Mouse (Mus musculus): Measurements from ENCODE around the gene Aff1. TPM values are rescaled to one million over a fixed set of nuclear protein-coding genes. Genes with fewer than 3 reads are reported as not detected.

Aff1 gene
- polyA plus RNA-seq, 1 experiment from 2014 or later: 2.7 TPM

GRCm38 (mm10) chr5:103819674-103820073 is 127.5 kb downstream of the Aff1 start:
- ATAC-seq (ENCODE audit: low FRiP score): no peak
- no peak for DNase-seq (ENCODE audit: low spot score)
- Histone ChIP-seq H3K9me3 (ENCODE audit: control insufficient read depth, low read length) (no peaks in the 10 kb centered on the region), H3K9ac (no peak overlapping the region), H3K4me1 (replicated peaks; ENCODE audit: control insufficient read depth, insufficient read depth, low read length) (no peaks in the 10 kb centered on the region), H3K27ac (no peak overlapping the region), H3K4me3 (replicated peaks; ENCODE audit: low read length) (no peak overlapping the region), H3K27me3 (ENCODE audit: control insufficient read depth, insufficient read depth, low read length) (no peaks in the 10 kb centered on the region), H3K4me2 (replicated peaks) (no peak overlapping the region), H3K36me3 (replicated peaks; ENCODE audit: control insufficient read depth, insufficient read depth) (no peaks in the 10 kb centered on the region)
- WGBS: 90% methylated on average over 1 of the region's 1 CpGs

- WGBS: 88% methylated on average over 9 of the region's 9 CpGs
- H3K27me3 ChIP-seq (ENCODE audit: control insufficient read depth, insufficient read depth, low read length): no peaks in the 10 kb centered on the region
- no peak overlapping the region for H3K4me2 ChIP-seq (replicated peaks)
- no peak overlapping the region for H3K9ac ChIP-seq
- no peaks in the 10 kb centered on the region for H3K36me3 ChIP-seq (replicated peaks; ENCODE audit: control insufficient read depth, insufficient read depth)
- no peak overlapping the region for H3K27ac ChIP-seq
- no peak for DNase-seq (ENCODE audit: low spot score)
- H3K4me1 ChIP-seq (replicated peaks; ENCODE audit: control insufficient read depth, insufficient read depth, low read length): no peaks in the 10 kb centered on the region
- no peak for ATAC-seq (ENCODE audit: low FRiP score)
- no peaks in the 10 kb centered on the region for H3K9me3 ChIP-seq (ENCODE audit: control insufficient read depth, low read length)
- no peak overlapping the region for H3K4me3 ChIP-seq (replicated peaks; ENCODE audit: low read length)
Observed at GRCm38 (mm10) chr5:103821062-103821461, 128.9 kb downstream of the Aff1 start.

- Histone ChIP-seq H3K27ac (no peak overlapping the region), H3K4me3 (replicated peaks; ENCODE audit: low read length) (no peak overlapping the region), H3K9me3 (ENCODE audit: control insufficient read depth, low read length) (no peaks in the 10 kb centered on the region), H3K27me3 (ENCODE audit: control insufficient read depth, insufficient read depth, low read length) (no peaks in the 10 kb centered on the region), H3K4me2 (replicated peaks) (no peak overlapping the region), H3K9ac (no peak overlapping the region), H3K4me1 (replicated peaks; ENCODE audit: control insufficient read depth, insufficient read depth, low read length) (no peaks in the 10 kb centered on the region), H3K36me3 (replicated peaks; ENCODE audit: control insufficient read depth, insufficient read depth) (no peaks in the 10 kb centered on the region)
- 89% methylated on average over 13 of the region's 13 CpGs for WGBS
- ATAC-seq (ENCODE audit: low FRiP score): no peak
- DNase-seq (ENCODE audit: low spot score): no peak
Observed at GRCm38 (mm10) chr5:103821500-103822298, 129.5 kb downstream of the Aff1 start.

- no peaks in the 10 kb centered on the region for H3K4me1 ChIP-seq (replicated peaks; ENCODE audit: control insufficient read depth, insufficient read depth, low read length)
- H3K9ac ChIP-seq: no peak overlapping the region
- H3K27ac ChIP-seq: no peak overlapping the region
- no peaks in the 10 kb centered on the region for H3K9me3 ChIP-seq (ENCODE audit: control insufficient read depth, low read length)
- no peak overlapping the region for H3K4me3 ChIP-seq (replicated peaks; ENCODE audit: low read length)
- H3K27me3 ChIP-seq (ENCODE audit: control insufficient read depth, insufficient read depth, low read length): no peaks in the 10 kb centered on the region
- no peak overlapping the region for H3K4me2 ChIP-seq (replicated peaks)
- no peaks in the 10 kb centered on the region for H3K36me3 ChIP-seq (replicated peaks; ENCODE audit: control insufficient read depth, insufficient read depth)
- WGBS: 97% methylated on average over 5 of the region's 5 CpGs
- DNase-seq (ENCODE audit: low spot score) (no peak), ATAC-seq (ENCODE audit: low FRiP score) (no peak)
Observed at GRCm38 (mm10) chr5:103822949-103823348, 130.8 kb downstream of the Aff1 start.

- Histone ChIP-seq H3K27me3 (ENCODE audit: control insufficient read depth, insufficient read depth, low read length) (no peaks in the 10 kb centered on the region), H3K4me2 (replicated peaks) (no peak overlapping the region), H3K36me3 (replicated peaks; ENCODE audit: control insufficient read depth, insufficient read depth) (no peaks in the 10 kb centered on the region), H3K4me3 (replicated peaks; ENCODE audit: low read length) (no peak overlapping the region), H3K9ac (no peak overlapping the region), H3K9me3 (ENCODE audit: control insufficient read depth, low read length) (no peaks in the 10 kb centered on the region), H3K27ac (no peak overlapping the region), H3K4me1 (replicated peaks; ENCODE audit: control insufficient read depth, insufficient read depth, low read length) (no peaks in the 10 kb centered on the region)
- no peak for ATAC-seq (ENCODE audit: low FRiP score)
- no peak for DNase-seq (ENCODE audit: low spot score)
- WGBS: 89% methylated on average over 21 of the region's 21 CpGs
Observed at GRCm38 (mm10) chr5:103828304-103828703, 136.1 kb downstream of the Aff1 start.

GRCm38 (mm10) chr5:103828729-103829128 is 136.6 kb downstream of the Aff1 start:
- DNase-seq (ENCODE audit: low spot score) (no peak), ATAC-seq (ENCODE audit: low FRiP score) (no peak)
- H3K27ac ChIP-seq: no peak overlapping the region
- no peaks in the 10 kb centered on the region for H3K4me1 ChIP-seq (replicated peaks; ENCODE audit: control insufficient read depth, insufficient read depth, low read length)
- no peak overlapping the region for H3K4me3 ChIP-seq (replicated peaks; ENCODE audit: low read length)
- H3K9me3 ChIP-seq (ENCODE audit: control insufficient read depth, low read length): no peaks in the 10 kb centered on the region
- no peaks in the 10 kb centered on the region for H3K27me3 ChIP-seq (ENCODE audit: control insufficient read depth, insufficient read depth, low read length)
- no peak overlapping the region for H3K4me2 ChIP-seq (replicated peaks)
- H3K9ac ChIP-seq: no peak overlapping the region
- H3K36me3 ChIP-seq (replicated peaks; ENCODE audit: control insufficient read depth, insufficient read depth): no peaks in the 10 kb centered on the region
- WGBS: 83% methylated on average over 8 of the region's 8 CpGs

GRCm38 (mm10) chr5:103829158-103829557 is 137.0 kb downstream of the Aff1 start:
- no peaks in the 10 kb centered on the region for H3K27me3 ChIP-seq (ENCODE audit: control insufficient read depth, insufficient read depth, low read length)
- no peak overlapping the region for H3K4me2 ChIP-seq (replicated peaks)
- DNase-seq (ENCODE audit: low spot score): no peak
- no peak overlapping the region for H3K27ac ChIP-seq
- 79% methylated on average over 12 of the region's 12 CpGs for WGBS
- no peak overlapping the region for H3K9ac ChIP-seq
- H3K4me1 ChIP-seq (replicated peaks; ENCODE audit: control insufficient read depth, insufficient read depth, low read length): no peaks in the 10 kb centered on the region
- no peaks in the 10 kb centered on the region for H3K9me3 ChIP-seq (ENCODE audit: control insufficient read depth, low read length)
- H3K4me3 ChIP-seq (replicated peaks; ENCODE audit: low read length): no peak overlapping the region
- H3K36me3 ChIP-seq (replicated peaks; ENCODE audit: control insufficient read depth, insufficient read depth): no peaks in the 10 kb centered on the region
- no peak for ATAC-seq (ENCODE audit: low FRiP score)

GRCm38 (mm10) chr5:103830886-103831285 is 138.7 kb downstream of the Aff1 start:
- H3K4me1 ChIP-seq (replicated peaks; ENCODE audit: control insufficient read depth, insufficient read depth, low read length): no peaks in the 10 kb centered on the region
- H3K4me3 ChIP-seq (replicated peaks; ENCODE audit: low read length): no peak overlapping the region
- H3K27ac ChIP-seq: no peak overlapping the region
- no peaks in the 10 kb centered on the region for H3K36me3 ChIP-seq (replicated peaks; ENCODE audit: control insufficient read depth, insufficient read depth)
- DNase-seq (ENCODE audit: low spot score) (no peak), ATAC-seq (ENCODE audit: low FRiP score) (no peak)
- H3K27me3 ChIP-seq (ENCODE audit: control insufficient read depth, insufficient read depth, low read length): no peaks in the 10 kb centered on the region
- 88% methylated on average over 1 of the region's 1 CpGs for whole genome bisulfite sequencing
- no peak overlapping the region for H3K4me2 ChIP-seq (replicated peaks)
- no peaks in the 10 kb centered on the region for H3K9me3 ChIP-seq (ENCODE audit: control insufficient read depth, low read length)
- no peak overlapping the region for H3K9ac ChIP-seq

GRCm38 (mm10) chr5:103835471-103836147 is 143.4 kb downstream of the Aff1 start:
- Histone ChIP-seq H3K27ac (no peak overlapping the region), H3K36me3 (replicated peaks; ENCODE audit: control insufficient read depth, insufficient read depth) (no peaks in the 10 kb centered on the region), H3K4me3 (replicated peaks; ENCODE audit: low read length) (no peak overlapping the region), H3K27me3 (ENCODE audit: control insufficient read depth, insufficient read depth, low read length) (no peaks in the 10 kb centered on the region), H3K9me3 (ENCODE audit: control insufficient read depth, low read length) (no peaks in the 10 kb centered on the region), H3K4me2 (replicated peaks) (no peak overlapping the region), H3K4me1 (replicated peaks; ENCODE audit: control insufficient read depth, insufficient read depth, low read length) (no peaks in the 10 kb centered on the region), H3K9ac (no peak overlapping the region)
- DNase-seq (ENCODE audit: low spot score): no peak
- no peak for ATAC-seq (ENCODE audit: low FRiP score)
- 79% methylated on average over 15 of the region's 15 CpGs for WGBS
